In the genomic region with DNA sequence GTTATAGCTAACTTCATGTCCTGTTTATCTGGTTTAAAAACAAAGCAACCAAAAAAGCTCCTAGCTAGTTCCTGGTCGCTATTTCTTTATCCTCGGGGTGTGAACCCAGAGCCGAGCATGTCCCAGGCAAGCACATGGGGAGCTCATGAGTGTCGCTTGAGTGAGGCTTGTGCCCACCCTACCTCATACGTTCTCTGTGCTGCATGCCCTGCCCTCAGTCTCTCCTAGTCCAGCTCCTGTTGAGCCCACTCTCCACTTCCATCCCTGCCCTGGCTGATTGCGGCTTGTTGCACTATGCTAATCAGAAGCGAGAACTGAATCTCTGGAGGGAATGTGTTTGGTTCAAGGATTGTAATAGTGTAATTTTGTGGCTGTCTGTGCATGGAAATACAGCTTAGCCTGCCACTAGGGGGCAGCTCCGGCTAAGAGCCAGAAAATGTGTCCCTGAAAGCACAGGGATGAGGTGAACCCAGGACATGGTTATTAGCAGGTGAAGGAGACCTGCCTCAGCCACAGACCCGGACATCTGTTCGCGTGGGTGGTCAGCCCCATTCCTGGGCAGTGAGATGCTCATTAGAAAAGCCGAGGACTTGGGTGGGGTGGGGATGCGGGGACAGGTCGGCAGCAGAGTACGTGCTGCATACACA, we compare ENCODE assay signal across 9 mouse cellular contexts.
A peak's percentile ranks its signal among the peaks of the same experiment; 100 is the strongest.
DNase-seq lines count a peak whose midpoint lies in the region; ATAC-seq and TF ChIP-seq lines count a peak whose summit lies in the region.
"Had no signal": no experiment of that assay in that cellular context is flagged by ENCODE, and none has a peak within 500 bp of the region (broad histone marks: within the 10 kb centered on the region; RNA-seq: fewer than 3 reads in every experiment).

No protein-coding gene starts in this region.

- in situ Hi-C loops in ES-E14 (cut with MboI; ENCODE audit: low sequenced_read_pairs in 2 of 2, unreplicated experiment in 2 of 2): no loop called here

- no peaks in the 10 kb centered on the region for H3K9me3 ChIP-seq in ES-E14 (ENCODE audit: control insufficient read depth, insufficient read depth, low read depth, low read length)
- no peaks in the 10 kb centered on the region for H3K9me3 ChIP-seq in embryonic facial prominence, embryonic 15.5 days (replicated peaks)
- H3K9me3 ChIP-seq: limb, embryonic 15.5 days had no signal

- WGBS in embryonic facial prominence, embryonic 15.5 days: 51% methylated on average over 15 of the region's 15 CpGs

- no peaks in the 10 kb centered on the region for H3K27me3 ChIP-seq in embryonic facial prominence, embryonic 15.5 days
- H3K27me3 ChIP-seq: limb, embryonic 15.5 days had no signal

- H3K4me1 ChIP-seq in ES-E14 (ENCODE audit: control insufficient read depth in 2 of 2, insufficient read depth in 2 of 2, low read length in 2 of 2, poor library complexity in 1 of 2): 0 out of 4 replicates have a peak, but pooled peaks cover 0 to 2% of the 10 kb centered on the region in 2 experiments
- no peaks in the 10 kb centered on the region for H3K4me1 ChIP-seq in embryonic facial prominence, embryonic 15.5 days
- H3K4me1 ChIP-seq: limb, embryonic 15.5 days had no signal

- H3K4me2 ChIP-seq in embryonic facial prominence, embryonic 15.5 days (replicated peaks): no peak overlapping the region
- H3K4me2 ChIP-seq: limb, embryonic 15.5 days had no signal

- H3K36me3 ChIP-seq in ES-E14 (ENCODE audit: control insufficient read depth, insufficient read depth, low read length, poor library complexity, severe bottlenecking): no peaks in the 10 kb centered on the region
- no peaks in the 10 kb centered on the region; the same call in 1 of the 2 replicates for H3K36me3 ChIP-seq in embryonic facial prominence, embryonic 15.5 days
- H3K36me3 ChIP-seq: limb, embryonic 15.5 days had no signal

- intact Hi-C loops in heart, postnatal 14 days (cut with DNase I): loop anchor here (2.0 to 10.0 kb wide), 3 partner anchors 136 to 736 kb away; no protein-coding TSS in a partner anchor

- H3K4me3 ChIP-seq in ES-E14 (ENCODE audit: insufficient read depth in 1 of 2, low read depth in 1 of 2, low read length in 2 of 2, poor library complexity in 1 of 2, severe bottlenecking in 1 of 2): no peak overlapping the region
- H3K4me3 ChIP-seq in embryonic facial prominence, embryonic 15.5 days (replicated peaks): no peak overlapping the region
- H3K4me3 ChIP-seq: limb, embryonic 15.5 days had no signal

- peak; percentile 33 for DNase-seq in ES-E14 (ENCODE audit: low read depth, low spot score)
- DNase-seq in adrenal gland, postnatal 4 days (ENCODE audit: low spot score in 2 of 2): peak; percentile 34 to 38
- peak; percentile 76 to 87 for DNase-seq in heart, postnatal 14 days
- DNase-seq in layer of hippocampus, adult 18-20 months (ENCODE audit: low spot score in 2 of 2): peak; percentile 47 to 81
- DNase-seq in lung, postnatal 36 days: peak; percentile 76
- DNase-seq in right cerebral cortex, adult 2 months (ENCODE audit: low spot score in 2 of 2): peak; percentile 80 to 83
- peak; percentile 43 to 67 for DNase-seq in urinary bladder, postnatal 4 days (ENCODE audit: low spot score in 2 of 2)

- ATAC-seq in embryonic facial prominence, embryonic 15.5 days (ENCODE audit: insufficient number of reproducible peaks, low FRiP score, low TSS enrichment, low read depth): 0 out of 2 replicates have a peak, but pooled peaks have one; percentile 15

- no peak overlapping the region for H3K27ac ChIP-seq in ES-E14 (ENCODE audit: insufficient read depth, low read depth, low read length, poor library complexity, severe bottlenecking)
- no peak overlapping the region for H3K27ac ChIP-seq in embryonic facial prominence, embryonic 15.5 days (replicated peaks)
- H3K27ac ChIP-seq: limb, embryonic 15.5 days had no signal

- H3K9ac ChIP-seq in ES-E14 (ENCODE audit: insufficient read depth, low read depth, low read length, poor library complexity, severe bottlenecking): no peak overlapping the region
- H3K9ac ChIP-seq in embryonic facial prominence, embryonic 15.5 days: no peak overlapping the region
- H3K9ac ChIP-seq: limb, embryonic 15.5 days had no signal

TF ChIP-seq in ES-E14, 5 proteins besides CTCF, POLR2A, EP300 and RAD21:
- no peak for TF ChIP-seq HCFC1 (IDR thresholded peaks at IDR 0.05; ENCODE audit: borderline replicate concordance, insufficient read depth, low read length)
- TF ChIP-seq ZC3H11A (IDR thresholded peaks at IDR 0.05; ENCODE audit: borderline replicate concordance, low read depth, low read length): peak; percentile 72
